Mouse (Mus musculus): ENCODE data around the gene Med21. TPM values are rescaled to one million over a fixed set of nuclear protein-coding genes. Genes with fewer than 3 reads are reported as not detected.

Gene Med21
- polyA plus RNA-seq, 1 experiment from 2014 or later: 151 TPM

GRCm38 (mm10) chr6:146636482-146636881, 5.9 kb upstream of the Med21 start:
- Histone ChIP-seq H3K9me3 (ENCODE audit: low read length) (no peaks in the 10 kb centered on the region), H3K4me3 (ENCODE audit: low read length) (no peak overlapping the region), H3K4me2 (replicated peaks; ENCODE audit: low read depth, low read length) (no peak overlapping the region), H3K36me3 (ENCODE audit: insufficient read depth, low read length) (no peaks in the 10 kb centered on the region), H3K4me1 (ENCODE audit: insufficient read depth, low read length) (peaks cover 21% of the 10 kb centered on the region), H3K9ac (replicated peaks; ENCODE audit: low read length) (no peak overlapping the region), H3K27ac (ENCODE audit: low read length) (no peak overlapping the region), H3K27me3 (ENCODE audit: insufficient read depth, low read length) (no peaks in the 10 kb centered on the region)
- 85% methylated on average over 5 of the region's 5 CpGs for WGBS
- no peak for ATAC-seq (ENCODE audit: low FRiP score, low TSS enrichment)

- no peaks in the 10 kb centered on the region for H3K36me3 ChIP-seq (ENCODE audit: insufficient read depth, low read length)
- no peak overlapping the region for H3K4me3 ChIP-seq (ENCODE audit: low read length)
- no peaks in the 10 kb centered on the region for H3K27me3 ChIP-seq (ENCODE audit: insufficient read depth, low read length)
- 85% methylated on average over 7 of the region's 7 CpGs for WGBS
- H3K4me1 ChIP-seq (ENCODE audit: insufficient read depth, low read length): peaks cover 8% of the 10 kb centered on the region
- no peaks in the 10 kb centered on the region for H3K9me3 ChIP-seq (ENCODE audit: low read length)
- no peak for ATAC-seq (ENCODE audit: low FRiP score, low TSS enrichment)
- no peak overlapping the region for H3K9ac ChIP-seq (replicated peaks; ENCODE audit: low read length)
- H3K4me2 ChIP-seq (replicated peaks; ENCODE audit: low read depth, low read length): no peak overlapping the region
- no peak overlapping the region for H3K27ac ChIP-seq (ENCODE audit: low read length)
Measured at GRCm38 (mm10) chr6:146640068-146640965, 2.0 kb upstream of the Med21 start.

- Histone ChIP-seq H3K27me3 (ENCODE audit: insufficient read depth, low read length) (no peaks in the 10 kb centered on the region), H3K4me3 (ENCODE audit: low read length) (no peak overlapping the region), H3K9ac (replicated peaks; ENCODE audit: low read length) (no peak overlapping the region), H3K36me3 (ENCODE audit: insufficient read depth, low read length) (no peaks in the 10 kb centered on the region), H3K9me3 (ENCODE audit: low read length) (no peaks in the 10 kb centered on the region), H3K27ac (ENCODE audit: low read length) (no peak overlapping the region), H3K4me2 (replicated peaks; ENCODE audit: low read depth, low read length) (no peak overlapping the region), H3K4me1 (ENCODE audit: insufficient read depth, low read length) (peaks cover 8% of the 10 kb centered on the region)
- 77% methylated on average over 6 of the region's 6 CpGs for WGBS
- no peak for ATAC-seq (ENCODE audit: low FRiP score, low TSS enrichment)
Measured at GRCm38 (mm10) chr6:146640991-146641390, 1.4 kb upstream of the Med21 start.

GRCm38 (mm10) chr6:146641621-146642210, 631 bp upstream of the Med21 start:
- no peaks in the 10 kb centered on the region for H3K9me3 ChIP-seq (ENCODE audit: low read length)
- ATAC-seq (ENCODE audit: low FRiP score, low TSS enrichment): no peak
- H3K36me3 ChIP-seq (ENCODE audit: insufficient read depth, low read length): no peaks in the 10 kb centered on the region
- WGBS: 64% methylated on average over 11 of the region's 11 CpGs
- peak overlapping the region; percentile 57 for H3K9ac ChIP-seq (replicated peaks; ENCODE audit: low read length)
- peak overlapping the region; percentile 51; the same call in 1 of the 2 replicates for H3K27ac ChIP-seq (ENCODE audit: low read length)
- H3K4me2 ChIP-seq (replicated peaks; ENCODE audit: low read depth, low read length): peak overlapping the region; percentile 78
- peak overlapping the region; percentile 93 for H3K4me3 ChIP-seq (ENCODE audit: low read length)
- H3K4me1 ChIP-seq (ENCODE audit: insufficient read depth, low read length): peaks cover 8% of the 10 kb centered on the region
- H3K27me3 ChIP-seq (ENCODE audit: insufficient read depth, low read length): no peaks in the 10 kb centered on the region

GRCm38 (mm10) chr6:146643184-146643570, 830 bp downstream of the Med21 start:
- H3K4me2 ChIP-seq (replicated peaks; ENCODE audit: low read depth, low read length): peak overlapping the region; percentile 78
- no peaks in the 10 kb centered on the region for H3K27me3 ChIP-seq (ENCODE audit: insufficient read depth, low read length)
- peak overlapping the region; percentile 95 for H3K27ac ChIP-seq (ENCODE audit: low read length)
- H3K4me3 ChIP-seq (ENCODE audit: low read length): peak overlapping the region; percentile 93
- no peaks in the 10 kb centered on the region for H3K9me3 ChIP-seq (ENCODE audit: low read length)
- H3K4me1 ChIP-seq (ENCODE audit: insufficient read depth, low read length): peaks cover 8% of the 10 kb centered on the region
- peak overlapping the region; percentile 91 for H3K9ac ChIP-seq (replicated peaks; ENCODE audit: low read length)
- 26% methylated on average over 11 of the region's 11 CpGs for WGBS
- ATAC-seq (ENCODE audit: low FRiP score, low TSS enrichment): 0 out of 2 replicates have a peak, but pooled peaks have one; percentile 35
- no peaks in the 10 kb centered on the region for H3K36me3 ChIP-seq (ENCODE audit: insufficient read depth, low read length)

- 73% methylated on average over 2 of the region's 2 CpGs for WGBS
- no peak for ATAC-seq (ENCODE audit: low FRiP score, low TSS enrichment)
- Histone ChIP-seq H3K27ac (ENCODE audit: low read length) (no peak overlapping the region), H3K27me3 (ENCODE audit: insufficient read depth, low read length) (no peaks in the 10 kb centered on the region), H3K4me3 (ENCODE audit: low read length) (no peak overlapping the region), H3K9ac (replicated peaks; ENCODE audit: low read length) (no peak overlapping the region), H3K4me1 (ENCODE audit: insufficient read depth, low read length) (no peaks in the 10 kb centered on the region), H3K36me3 (ENCODE audit: insufficient read depth, low read length) (peaks cover 12% of the 10 kb centered on the region; the same call in 1 of the 2 replicates), H3K4me2 (replicated peaks; ENCODE audit: low read depth, low read length) (no peak overlapping the region), H3K9me3 (ENCODE audit: low read length) (no peaks in the 10 kb centered on the region)
Measured at GRCm38 (mm10) chr6:146650013-146650412, 7.7 kb downstream of the Med21 start.

GRCm38 (mm10) chr6:146651431-146651830, 9.1 kb downstream of the Med21 start:
- no peak overlapping the region for H3K4me3 ChIP-seq (ENCODE audit: low read length)
- no peak overlapping the region for H3K9ac ChIP-seq (replicated peaks; ENCODE audit: low read length)
- no peaks in the 10 kb centered on the region for H3K27me3 ChIP-seq (ENCODE audit: insufficient read depth, low read length)
- no peak for ATAC-seq (ENCODE audit: low FRiP score, low TSS enrichment)
- H3K27ac ChIP-seq (ENCODE audit: low read length): no peak overlapping the region
- H3K9me3 ChIP-seq (ENCODE audit: low read length): no peaks in the 10 kb centered on the region
- no peaks in the 10 kb centered on the region for H3K4me1 ChIP-seq (ENCODE audit: insufficient read depth, low read length)
- peaks cover 12% of the 10 kb centered on the region; the same call in 1 of the 2 replicates for H3K36me3 ChIP-seq (ENCODE audit: insufficient read depth, low read length)
- H3K4me2 ChIP-seq (replicated peaks; ENCODE audit: low read depth, low read length): no peak overlapping the region

- Histone ChIP-seq H3K36me3 (ENCODE audit: insufficient read depth, low read length) (peaks cover 12% of the 10 kb centered on the region; the same call in 1 of the 2 replicates), H3K4me1 (ENCODE audit: insufficient read depth, low read length) (no peaks in the 10 kb centered on the region), H3K27me3 (ENCODE audit: insufficient read depth, low read length) (no peaks in the 10 kb centered on the region), H3K27ac (ENCODE audit: low read length) (no peak overlapping the region), H3K4me3 (ENCODE audit: low read length) (no peak overlapping the region), H3K9ac (replicated peaks; ENCODE audit: low read length) (no peak overlapping the region), H3K9me3 (ENCODE audit: low read length) (no peaks in the 10 kb centered on the region), H3K4me2 (replicated peaks; ENCODE audit: low read depth, low read length) (no peak overlapping the region)
- 73% methylated on average over 3 of the region's 3 CpGs for WGBS
- ATAC-seq (ENCODE audit: low FRiP score, low TSS enrichment): no peak
Measured at GRCm38 (mm10) chr6:146653197-146653596, 10.8 kb downstream of the Med21 start.

- Histone ChIP-seq H3K9ac (replicated peaks; ENCODE audit: low read length) (no peak overlapping the region), H3K4me3 (ENCODE audit: low read length) (no peak overlapping the region), H3K27me3 (ENCODE audit: insufficient read depth, low read length) (no peaks in the 10 kb centered on the region), H3K4me1 (ENCODE audit: insufficient read depth, low read length) (no peaks in the 10 kb centered on the region), H3K36me3 (ENCODE audit: insufficient read depth, low read length) (no peaks in the 10 kb centered on the region), H3K27ac (ENCODE audit: low read length) (no peak overlapping the region), H3K9me3 (ENCODE audit: low read length) (no peaks in the 10 kb centered on the region), H3K4me2 (replicated peaks; ENCODE audit: low read depth, low read length) (no peak overlapping the region)
- ATAC-seq (ENCODE audit: low FRiP score, low TSS enrichment): no peak; the same call in 1 of the 2 replicates
- WGBS: 58% methylated on average over 2 of the region's 2 CpGs
Measured at GRCm38 (mm10) chr6:146660591-146660990, 18.2 kb downstream of the Med21 start.

- Histone ChIP-seq H3K4me3 (ENCODE audit: low read length) (no peak overlapping the region), H3K4me2 (replicated peaks; ENCODE audit: low read depth, low read length) (no peak overlapping the region), H3K9me3 (ENCODE audit: low read length) (no peaks in the 10 kb centered on the region), H3K27ac (ENCODE audit: low read length) (no peak overlapping the region), H3K4me1 (ENCODE audit: insufficient read depth, low read length) (no peaks in the 10 kb centered on the region), H3K9ac (replicated peaks; ENCODE audit: low read length) (no peak overlapping the region), H3K27me3 (ENCODE audit: insufficient read depth, low read length) (no peaks in the 10 kb centered on the region), H3K36me3 (ENCODE audit: insufficient read depth, low read length) (no peaks in the 10 kb centered on the region)
- 86% methylated on average over 5 of the region's 5 CpGs for WGBS
- ATAC-seq (ENCODE audit: low FRiP score, low TSS enrichment): no peak
Measured at GRCm38 (mm10) chr6:146661655-146662054, 19.3 kb downstream of the Med21 start.

Data from kidney, embryonic 16.5 days (tissue).